Mouse (Mus musculus) heart, embryonic 13.5 days (tissue): ENCODE measurements around the gene Fbxo22. TPM values are rescaled to one million over a fixed set of nuclear protein-coding genes. Genes with fewer than 3 reads are reported as not detected.
"Not testable (repeated sequence)": the region's sequence is repeated elsewhere in the genome, so short reads cannot be mapped to it uniquely, and the experiment has no call there.

ENCODE experiments used
- ATAC-seq: fragments of 200-750 bp; cut with Nextera tagmentation; 2 replicates; pipeline ENCODE4 v1.8.0; 2017; ENCODE audit warnings: moderate TSS enrichment; ENCODE audit not compliant: insufficient number of reproducible peaks, low FRiP score, low TSS enrichment; ENCODE audit errors: extremely low read depth
- H3K27ac ChIP-seq: fragments of 300-500 bp; sonication (generic); replicated peaks from 2 replicates; pipeline ENCODE4 v1.5.1; 2015; ENCODE audit warnings: moderate library complexity, mild to moderate bottlenecking, inconsistent platforms
- H3K27me3 ChIP-seq: fragments of 300-500 bp; sonication (generic); replicated peaks from 2 replicates; pipeline ENCODE4 v1.6.1; 2015; ENCODE audit warnings: mild to moderate bottlenecking, inconsistent platforms
- H3K36me3 ChIP-seq: fragments of 300-500 bp; sonication (generic); 2 replicates; pipeline ENCODE4 v1.6.1; 2015; ENCODE audit warnings: mild to moderate bottlenecking, inconsistent platforms
- H3K4me1 ChIP-seq: fragments of 300-500 bp; sonication (generic); 2 replicates; pipeline ENCODE4 v1.6.1; 2015; ENCODE audit warnings: inconsistent platforms
- H3K4me2 ChIP-seq: fragments of 300-500 bp; sonication (generic); 2 replicates; pipeline ENCODE4 v1.6.1; 2015; ENCODE audit warnings: inconsistent platforms, mild to moderate bottlenecking, moderate library complexity
- H3K4me3 ChIP-seq: fragments of 300-500 bp; sonication (generic); 2 replicates; pipeline ENCODE4 v1.5.1; 2015; ENCODE audit warnings: moderate library complexity, mild to moderate bottlenecking, inconsistent platforms
- H3K9ac ChIP-seq: fragments of 300-500 bp; sonication (generic); 2 replicates; pipeline ENCODE4 v1.6.1; 2015; ENCODE audit warnings: inconsistent platforms, mild to moderate bottlenecking, moderate library complexity
- H3K9me3 ChIP-seq: fragments of 300-500 bp; sonication (generic); 2 replicates; pipeline ENCODE4 v1.6.1; 2016; ENCODE audit warnings: inconsistent platforms
- WGBS: fragments of 180-500 bp; shearing (Covaris S2); methylation state at CpG from one replicate; pipeline ENCODE4 v1.1.7; 2015; ENCODE audit warnings: mixed read lengths; 5-methylcytosine and 5-hydroxymethylcytosine counted together
- polyA plus RNA-seq: library from polyadenylated mRNA; unstranded; fragments of >200 nt; fragmentation: Nextera tagmentation; extraction: Ambion mirVana; gene quantifications from 2 replicates; pipeline ENCODE4 v1.2.1, GENCODE M21; 2015

The Fbxo22 gene
- polyA plus RNA-seq, 1 experiment from 2014 or later, result 54.4 TPM

DNA sequence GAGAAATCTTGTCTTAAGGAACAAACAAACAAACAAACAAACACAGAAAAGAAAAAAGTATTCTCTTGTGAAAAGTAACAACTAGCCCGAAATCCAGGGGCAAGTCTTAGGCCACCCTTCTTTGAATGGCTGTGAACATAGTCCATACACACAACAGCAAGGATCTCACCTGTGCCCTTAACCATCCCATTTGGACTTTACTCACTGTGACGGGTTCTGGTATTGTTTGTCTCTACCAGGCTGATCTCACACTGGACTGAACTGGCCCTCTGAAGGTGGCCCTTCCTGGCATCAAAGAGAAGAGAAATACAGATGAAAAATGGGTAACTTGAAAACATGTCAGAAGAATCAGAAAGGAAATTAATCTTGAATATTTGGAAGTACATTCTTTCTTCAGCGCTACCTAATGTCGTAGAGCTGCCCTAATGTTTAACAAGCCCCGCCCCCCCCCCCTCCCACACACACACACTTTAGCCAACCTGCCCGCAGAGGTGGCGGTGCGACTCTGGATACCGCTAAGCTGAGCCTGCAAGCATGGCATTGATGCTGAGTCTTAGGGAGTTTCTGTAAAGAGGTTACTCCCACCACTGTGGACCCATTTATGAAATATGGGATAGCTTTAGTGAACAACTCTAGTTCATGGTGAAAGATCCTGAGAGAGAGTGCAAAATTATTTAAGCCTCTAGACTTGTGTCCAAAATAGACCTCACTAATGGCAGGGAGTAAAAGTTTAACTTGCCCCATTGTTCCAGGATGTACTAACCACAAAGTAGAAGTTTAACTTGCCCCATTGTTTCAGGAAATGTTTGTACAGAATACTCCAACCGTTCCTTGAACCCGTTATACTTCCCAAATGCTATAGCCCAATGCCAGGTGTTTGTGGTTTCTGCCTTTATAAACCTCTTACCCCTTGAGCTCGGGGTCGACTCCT is 27.8 kb downstream of the Fbxo22 start:
- no peak for ATAC-seq
- no peak overlapping the region for H3K4me2 ChIP-seq
- H3K4me3 ChIP-seq, result no peak overlapping the region
- no peak overlapping the region for H3K27ac ChIP-seq
- no peaks in the 10 kb centered on the region for H3K4me1 ChIP-seq
- H3K27me3 ChIP-seq, result no peaks in the 10 kb centered on the region
- 72% methylated on average over 13 of the region's 13 CpGs for WGBS
- H3K36me3 ChIP-seq, result no peaks in the 10 kb centered on the region
- no peak overlapping the region for H3K9ac ChIP-seq
- H3K9me3 ChIP-seq, result no peaks in the 10 kb centered on the region

DNA sequence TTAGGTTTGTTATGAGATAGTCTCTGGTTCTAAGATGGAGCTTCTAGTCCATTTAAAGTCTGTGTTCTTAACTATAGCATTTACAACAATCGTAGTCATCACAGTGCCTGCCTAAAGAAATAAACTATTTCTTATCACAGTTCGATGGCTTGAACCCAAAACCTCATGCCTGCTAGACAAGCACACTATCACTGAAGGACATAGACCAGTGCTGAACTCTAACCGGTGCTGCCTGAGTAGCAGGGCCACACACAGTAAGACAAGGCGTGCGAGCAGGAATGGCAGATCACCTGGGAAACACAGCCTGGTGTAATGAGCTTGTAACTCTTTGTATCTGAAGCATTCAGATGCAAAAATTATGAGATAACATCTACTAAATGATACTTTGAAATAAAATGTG is 32.1 kb downstream of the Fbxo22 start:
- no peaks in the 10 kb centered on the region for H3K36me3 ChIP-seq
- H3K9ac ChIP-seq, result no peak overlapping the region
- no peak overlapping the region for H3K4me3 ChIP-seq
- 53% methylated on average over 5 of the region's 5 CpGs for WGBS
- no peak overlapping the region for H3K4me2 ChIP-seq
- no peak for ATAC-seq
- no peaks in the 10 kb centered on the region for H3K27me3 ChIP-seq
- no peak overlapping the region for H3K27ac ChIP-seq
- peaks cover 4% of the 10 kb centered on the region; the same call in 1 of the 2 replicates for H3K4me1 ChIP-seq
- H3K9me3 ChIP-seq, result no peaks in the 10 kb centered on the region

DNA sequence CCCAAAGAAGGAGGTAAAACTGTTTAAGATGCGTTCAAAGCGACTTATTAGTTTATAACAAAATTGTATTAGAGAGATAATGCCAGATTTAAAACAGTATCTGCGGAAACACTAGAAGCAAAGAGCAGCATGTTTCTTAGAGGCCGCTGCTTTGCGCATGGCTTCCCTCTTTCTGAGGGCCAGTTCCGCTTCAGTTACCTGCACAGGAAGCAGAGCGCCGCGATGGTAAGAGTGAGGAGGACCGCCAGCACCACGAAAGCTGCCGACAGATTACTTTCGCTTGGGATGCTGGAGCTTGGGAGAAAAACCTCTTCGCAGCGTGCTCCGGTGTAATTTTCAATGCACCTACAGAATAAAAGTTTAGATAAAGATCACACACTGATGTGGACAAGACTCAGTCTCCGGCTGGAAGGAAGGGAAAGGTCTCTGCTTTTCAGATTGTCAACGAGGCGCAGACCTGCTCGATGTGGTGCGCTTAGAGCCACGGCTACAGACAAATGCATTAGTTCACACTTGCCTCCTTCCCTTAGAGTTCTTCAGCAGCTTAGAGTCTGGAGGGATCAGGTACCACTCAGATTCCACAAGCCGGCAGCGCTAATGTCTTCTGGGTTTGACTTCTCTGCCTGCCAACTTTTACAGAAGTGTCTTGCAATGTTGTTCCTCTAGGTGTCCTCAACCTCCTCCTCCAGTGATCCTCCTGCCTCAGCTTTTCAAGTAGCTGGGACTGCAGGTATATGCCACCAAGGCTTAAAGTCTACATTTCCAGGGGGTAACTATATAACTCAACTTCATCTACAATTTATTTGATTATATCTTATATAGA is 33.3 kb downstream of the Fbxo22 start:
- Histone ChIP-seq H3K9ac (peak overlapping the region; percentile 63; the same call in 1 of the 2 replicates), H3K4me1 (peaks cover 4% of the 10 kb centered on the region; the same call in 1 of the 2 replicates), H3K27ac (no peak overlapping the region), H3K9me3 (no peaks in the 10 kb centered on the region), H3K27me3 (no peaks in the 10 kb centered on the region), H3K4me2 (peak overlapping the region; percentile 69), H3K4me3 (peak overlapping the region; percentile 51), H3K36me3 (no peaks in the 10 kb centered on the region)
- 32% methylated on average over 24 of the region's 24 CpGs for WGBS
- no peak for ATAC-seq

DNA sequence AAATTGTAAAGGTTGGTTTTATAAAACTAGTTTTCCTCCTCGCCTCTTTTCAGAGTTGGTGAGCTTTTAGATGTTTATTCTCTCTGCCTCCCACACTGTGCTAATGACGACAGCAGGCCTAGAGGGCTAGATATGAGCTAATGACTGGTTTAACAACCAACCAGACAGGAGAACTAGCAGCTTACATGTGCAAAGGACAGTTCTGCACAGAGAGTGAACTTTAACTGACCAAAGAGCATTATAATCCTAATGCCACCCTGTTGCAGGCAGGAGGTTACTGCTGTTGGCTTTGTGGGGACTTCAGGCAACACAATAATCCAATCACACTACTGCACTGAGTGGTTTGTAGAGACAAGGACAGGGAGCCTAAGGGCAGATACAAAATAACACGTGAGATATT is 34.6 kb downstream of the Fbxo22 start:
- no peak overlapping the region for H3K4me3 ChIP-seq
- H3K27me3 ChIP-seq, result no peaks in the 10 kb centered on the region
- H3K9ac ChIP-seq, result no peak overlapping the region
- no peak overlapping the region for H3K4me2 ChIP-seq
- no peak overlapping the region for H3K27ac ChIP-seq
- no peaks in the 10 kb centered on the region for H3K9me3 ChIP-seq
- peaks cover 4% of the 10 kb centered on the region; the same call in 1 of the 2 replicates for H3K4me1 ChIP-seq
- 76% methylated on average over 3 of the region's 3 CpGs for WGBS
- no peaks in the 10 kb centered on the region for H3K36me3 ChIP-seq
- no peak for ATAC-seq

DNA sequence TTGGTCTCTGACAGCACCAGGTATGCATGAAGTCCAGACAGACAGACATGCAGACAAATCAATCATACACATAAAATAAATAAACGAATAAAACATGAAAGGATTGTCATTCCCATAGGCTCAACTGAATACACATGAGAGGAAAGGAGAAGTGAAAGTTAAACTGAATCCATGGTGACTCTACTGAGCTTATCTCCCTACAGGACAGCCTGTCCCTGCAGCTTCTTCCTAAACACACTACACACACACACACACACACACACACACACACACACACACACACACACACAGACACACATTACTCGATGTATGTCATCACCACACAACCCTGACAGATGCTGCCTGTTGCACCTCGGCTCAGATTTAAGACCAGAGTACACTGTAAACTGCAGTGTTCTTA is 35.4 kb downstream of the Fbxo22 start:
- Histone ChIP-seq H3K9ac (no peak overlapping the region), H3K27me3 (no peaks in the 10 kb centered on the region), H3K4me2 (no peak overlapping the region), H3K9me3 (no peaks in the 10 kb centered on the region), H3K4me1 (peaks cover 4% of the 10 kb centered on the region; the same call in 1 of the 2 replicates), H3K4me3 (no peak overlapping the region), H3K36me3 (no peaks in the 10 kb centered on the region), H3K27ac (no peak overlapping the region)
- WGBS, result 54% methylated on average over 3 of the region's 3 CpGs
- ATAC-seq, result no peak

DNA sequence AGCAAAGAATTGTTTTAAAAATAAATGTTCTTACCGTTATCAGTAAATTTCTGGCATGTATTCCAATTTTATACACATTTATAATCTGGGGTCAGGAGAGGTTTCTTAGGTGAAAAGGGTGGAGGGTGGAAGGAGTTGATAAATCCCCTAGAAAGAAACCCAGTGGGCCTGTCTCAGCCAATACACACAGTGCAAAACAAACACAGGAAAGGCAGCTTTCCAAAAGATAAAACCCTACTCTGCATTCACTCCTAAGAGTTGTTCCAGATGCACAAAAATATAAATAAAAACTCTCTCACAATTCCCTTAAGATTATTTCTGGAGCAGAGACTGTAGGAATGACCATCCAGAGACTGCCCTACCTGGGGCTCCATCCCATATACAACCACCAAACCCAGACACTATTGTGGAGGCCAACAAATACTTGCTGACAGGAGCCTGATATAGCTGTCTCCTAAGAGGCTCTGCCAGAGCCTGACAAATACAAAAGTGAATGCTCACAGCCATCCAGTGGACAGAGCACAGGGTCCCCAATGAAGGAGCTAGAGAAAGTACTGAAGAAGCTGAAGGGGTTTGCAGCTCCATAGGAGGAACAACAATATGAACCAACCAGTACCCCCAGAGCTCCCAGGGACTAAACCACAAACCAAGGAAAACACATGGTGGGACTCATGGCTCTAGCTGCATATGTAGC is 36.5 kb downstream of the Fbxo22 start:
- H3K4me3 ChIP-seq, H3K36me3 ChIP-seq, H3K4me2 ChIP-seq, ATAC-seq, H3K4me1 ChIP-seq, H3K9ac ChIP-seq, H3K27me3 ChIP-seq, H3K9me3 ChIP-seq: not testable (repeated sequence)
- 70% methylated on average over 1 of the region's 1 CpGs for WGBS
- peak overlapping the region; percentile 48; the same call in 1 of the 2 replicates for H3K27ac ChIP-seq

DNA sequence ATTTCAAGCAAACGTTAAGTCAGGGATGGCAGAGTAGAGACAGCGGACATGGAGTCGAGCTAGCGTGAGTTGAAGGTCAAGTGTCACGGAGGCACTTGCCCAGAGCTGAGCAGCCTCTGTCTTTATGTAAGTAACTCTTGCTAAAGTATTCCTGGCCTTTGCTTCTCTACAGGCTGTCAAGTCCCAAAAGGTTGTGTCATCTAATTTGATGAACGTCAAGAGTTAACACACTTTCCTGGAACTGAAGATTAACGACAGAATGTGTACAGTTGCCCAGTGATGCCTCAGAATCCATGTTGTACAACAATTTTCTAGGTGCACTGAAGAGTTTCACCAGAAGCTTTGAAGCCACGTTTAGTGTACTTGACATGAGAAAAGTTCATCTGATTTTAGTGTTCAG is 37.7 kb downstream of the Fbxo22 start:
- ATAC-seq, result no peak
- Histone ChIP-seq H3K9ac (no peak overlapping the region), H3K9me3 (no peaks in the 10 kb centered on the region), H3K4me3 (no peak overlapping the region), H3K4me2 (no peak overlapping the region), H3K36me3 (no peaks in the 10 kb centered on the region), H3K4me1 (peaks cover 4% of the 10 kb centered on the region; the same call in 1 of the 2 replicates), H3K27ac (no peak overlapping the region), H3K27me3 (no peaks in the 10 kb centered on the region)
- WGBS, result 65% methylated on average over 8 of the region's 8 CpGs

DNA sequence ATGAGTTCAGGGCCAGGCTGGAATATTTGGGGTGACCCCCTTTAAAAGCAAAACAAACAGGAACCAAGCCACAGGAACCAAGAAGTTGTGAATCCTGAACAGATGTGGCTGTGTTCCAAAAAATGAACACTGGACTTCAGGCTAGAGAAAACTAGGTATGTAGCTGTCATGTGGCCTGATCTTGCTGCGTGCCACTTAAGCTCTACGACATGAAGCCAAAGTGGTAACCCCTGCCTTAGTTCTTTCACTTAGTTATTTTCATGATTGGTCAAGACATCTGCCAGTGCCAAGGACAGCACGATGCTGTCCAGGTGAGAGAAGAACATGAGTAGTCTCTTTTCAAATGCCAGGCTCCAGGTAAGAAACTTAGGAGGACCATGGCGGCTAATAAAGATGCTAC is 38.2 kb downstream of the Fbxo22 start:
- 83% methylated on average over 4 of the region's 4 CpGs for WGBS
- no peaks in the 10 kb centered on the region for H3K27me3 ChIP-seq
- no peaks in the 10 kb centered on the region for H3K36me3 ChIP-seq
- peaks cover under 1% of the 10 kb centered on the region; the same call in 1 of the 2 replicates for H3K4me1 ChIP-seq
- ATAC-seq, result no peak
- H3K4me2 ChIP-seq, result no peak overlapping the region
- H3K9ac ChIP-seq, result no peak overlapping the region
- H3K27ac ChIP-seq, result no peak overlapping the region
- H3K9me3 ChIP-seq, result no peaks in the 10 kb centered on the region
- H3K4me3 ChIP-seq, result no peak overlapping the region

DNA sequence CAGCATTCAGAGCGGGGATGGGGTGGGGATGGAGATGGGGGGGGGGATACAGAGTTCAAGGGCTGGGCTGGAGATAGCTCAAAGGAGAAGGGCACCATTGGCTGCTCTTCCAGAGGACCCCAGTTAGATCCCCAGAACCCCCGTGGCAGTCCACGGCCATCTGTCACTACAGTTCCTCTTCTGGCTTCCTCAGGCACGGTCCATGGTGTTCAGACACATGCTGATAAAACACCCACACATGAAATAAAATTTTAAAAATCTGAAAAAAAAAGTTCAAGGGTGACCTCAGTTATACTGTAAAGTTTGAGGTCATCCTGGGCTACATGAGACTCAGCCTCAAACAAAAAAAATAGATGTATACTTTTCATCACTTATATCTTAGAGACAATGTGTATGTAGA is 39.7 kb downstream of the Fbxo22 start:
- 75% methylated on average over 4 of the region's 4 CpGs for WGBS
- no peak overlapping the region for H3K4me3 ChIP-seq

DNA sequence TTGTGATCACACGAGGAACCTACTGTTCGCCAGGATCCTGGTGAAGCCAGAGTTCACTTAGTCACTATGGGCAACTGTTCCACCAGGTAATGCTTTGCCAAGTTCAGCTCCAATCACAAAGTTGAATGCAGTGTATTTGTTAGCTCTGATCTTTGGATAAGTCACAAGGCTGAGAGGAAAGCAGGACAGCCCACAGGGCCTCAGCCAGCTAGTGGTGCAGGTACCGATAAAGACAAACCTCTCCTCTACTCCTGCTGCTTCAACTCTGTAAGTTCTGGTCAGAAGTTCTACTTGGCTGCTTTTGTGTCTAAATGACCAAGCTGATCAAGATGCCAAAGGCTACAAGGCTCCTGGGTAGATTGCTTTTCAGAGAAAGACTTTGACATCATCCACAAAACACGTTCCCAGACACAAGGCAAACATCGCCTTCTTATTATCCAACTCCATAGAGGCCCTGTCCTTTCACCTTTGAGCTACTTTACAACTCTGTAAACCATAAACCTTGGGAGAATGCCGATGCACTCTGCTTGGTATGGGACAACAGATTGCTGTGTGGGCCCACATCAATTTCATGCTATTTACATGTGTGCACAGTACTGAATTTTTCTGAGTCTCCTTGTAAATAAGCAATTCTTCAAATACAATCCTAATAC is 42.0 kb downstream of the Fbxo22 start:
- WGBS, result 78% methylated on average over 6 of the region's 6 CpGs
- Histone ChIP-seq H3K9me3 (no peaks in the 10 kb centered on the region), H3K27ac (no peak overlapping the region), H3K4me1 (no peaks in the 10 kb centered on the region; the same call in 1 of the 2 replicates), H3K27me3 (no peaks in the 10 kb centered on the region), H3K9ac (no peak overlapping the region), H3K4me3 (no peak overlapping the region), H3K36me3 (no peaks in the 10 kb centered on the region), H3K4me2 (no peak overlapping the region)
- ATAC-seq, result no peak

More for the DNA sequence above, 39.7 kb downstream of the Fbxo22 start:
- Histone ChIP-seq H3K27ac (no peak overlapping the region), H3K9ac (no peak overlapping the region), H3K4me1 (no peaks in the 10 kb centered on the region; the same call in 1 of the 2 replicates), H3K4me2 (no peak overlapping the region), H3K36me3 (no peaks in the 10 kb centered on the region), H3K9me3 (no peaks in the 10 kb centered on the region), H3K27me3 (no peaks in the 10 kb centered on the region)
- ATAC-seq, result no peak
